Mouse (Mus musculus): ENCODE results near the gene Polr1a. TPM values are rescaled to one million over a fixed set of nuclear protein-coding genes. Genes with fewer than 3 reads are reported as not detected.
"Not testable (repeated sequence)": the region's sequence is repeated elsewhere in the genome, so short reads cannot be mapped to it uniquely, and the experiment has no call there.

Gene Polr1a
- 10 to 100 TPM; 35.9 to 36.4 TPM for total RNA-seq (2021)
- long read RNA-seq, experiment 1, full-length matches to known transcripts: 4 of 10 reads
- long read RNA-seq, experiment 1, partial matches to known transcripts: 3 of 10 reads
- long read RNA-seq, experiment 1, other reads (novel, unspliced or antisense): 3 of 10 reads
- long read RNA-seq, experiment 2, full-length matches to known transcripts: 3 of 14 reads
- long read RNA-seq, experiment 2, partial matches to known transcripts: 9 of 14 reads
- long read RNA-seq, experiment 2, other reads (novel, unspliced or antisense): 2 of 14 reads

GRCm38 (mm10) chr6:71908481-71909381, at the start of gene Polr1a, which contains the start of gene Ptcd3:
Polr1a (plus strand) TSS chr6:71909053.
Ptcd3 (minus strand) TSS chr6:71908750.
- DNase-seq (ENCODE audit: low spot score): peak; percentile 92

GRCm38 (mm10) chr6:71867751-71868150, 41.1 kb upstream of the Polr1a start:
- no peak for DNase-seq (ENCODE audit: low spot score)

- no peak for DNase-seq (ENCODE audit: low spot score)
Measured at GRCm38 (mm10) chr6:71868809-71869208, 40.0 kb upstream of the Polr1a start.

- no peak for DNase-seq (ENCODE audit: low spot score)
Measured at GRCm38 (mm10) chr6:71871396-71871795, 37.5 kb upstream of the Polr1a start.

GRCm38 (mm10) chr6:71877965-71878760, 30.7 kb upstream of the Polr1a start:
- no peak for DNase-seq (ENCODE audit: low spot score)

GRCm38 (mm10) chr6:71893263-71893662, 15.6 kb upstream of the Polr1a start:
- no peak for DNase-seq (ENCODE audit: low spot score)

- DNase-seq (ENCODE audit: low spot score): no peak
Measured at GRCm38 (mm10) chr6:71907702-71908235, 1.1 kb upstream of the Polr1a start.

- DNase-seq (ENCODE audit: low spot score): no peak
Measured at GRCm38 (mm10) chr6:71909384-71909783, 531 bp downstream of the Polr1a start.

- DNase-seq (ENCODE audit: low spot score): no peak
Measured at GRCm38 (mm10) chr6:71909840-71910239, 987 bp downstream of the Polr1a start.

GRCm38 (mm10) chr6:71911686-71912450, 3.0 kb downstream of the Polr1a start:
- DNase-seq (ENCODE audit: low spot score): no peak

GRCm38 (mm10) chr6:71920752-71921151, 11.9 kb downstream of the Polr1a start:
- no peak for DNase-seq (ENCODE audit: low spot score)

- not testable (repeated sequence) for DNase-seq (ENCODE audit: low spot score)
Measured at GRCm38 (mm10) chr6:71925233-71925632, 16.4 kb downstream of the Polr1a start.

- peak; percentile 68 for DNase-seq (ENCODE audit: low spot score)
Measured at GRCm38 (mm10) chr6:71927911-71928310, 19.1 kb downstream of the Polr1a start.

GRCm38 (mm10) chr6:71930053-71930452, 21.2 kb downstream of the Polr1a start:
- DNase-seq (ENCODE audit: low spot score): peak; percentile 38

- DNase-seq (ENCODE audit: low spot score): no peak
Measured at GRCm38 (mm10) chr6:71930830-71931437, 22.1 kb downstream of the Polr1a start.

- no peak for DNase-seq (ENCODE audit: low spot score)
Measured at GRCm38 (mm10) chr6:71932347-71932746, 23.5 kb downstream of the Polr1a start.

GRCm38 (mm10) chr6:71934081-71934556, 25.3 kb downstream of the Polr1a start:
- peak; percentile 70 for DNase-seq (ENCODE audit: low spot score)

- DNase-seq (ENCODE audit: low spot score): no peak
Measured at GRCm38 (mm10) chr6:71935737-71936136, 26.9 kb downstream of the Polr1a start.

- no peak for DNase-seq (ENCODE audit: low spot score)
Measured at GRCm38 (mm10) chr6:71940912-71941311, 32.1 kb downstream of the Polr1a start.

- no peak for DNase-seq (ENCODE audit: low spot score)
Measured at GRCm38 (mm10) chr6:71945101-71945500, 36.2 kb downstream of the Polr1a start.
